Mouse (Mus musculus): ENCODE results near the gene Crtac1. TPM values are rescaled to one million over a fixed set of nuclear protein-coding genes. Genes with fewer than 3 reads are reported as not detected.

The Crtac1 gene
- total RNA-seq, 2 experiments from 2014 or later = 0.34 to 0.57 TPM

DNA sequence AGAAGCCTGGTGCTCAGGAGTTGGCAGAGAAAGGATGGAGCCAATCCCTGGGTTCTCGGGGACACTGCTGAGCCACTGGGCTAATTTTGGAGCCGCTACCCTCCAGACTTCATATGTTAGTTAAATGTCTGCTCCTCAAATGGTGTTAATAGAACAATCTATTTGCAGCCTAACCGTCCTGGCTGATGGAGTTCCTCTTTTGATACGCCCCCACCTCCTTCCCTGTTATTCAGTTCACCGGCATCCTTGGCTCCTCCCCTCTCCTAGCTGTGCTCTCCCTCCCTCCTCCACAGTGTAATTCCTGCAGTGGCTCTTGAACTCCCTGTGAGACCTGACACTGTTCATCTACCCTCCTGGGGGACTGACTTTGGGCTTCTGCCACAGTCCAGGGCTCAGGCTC lies 185.0 kb downstream of the Crtac1 start:
- DNase-seq (ENCODE audit: low spot score in 2 of 2) = no peak

DNA sequence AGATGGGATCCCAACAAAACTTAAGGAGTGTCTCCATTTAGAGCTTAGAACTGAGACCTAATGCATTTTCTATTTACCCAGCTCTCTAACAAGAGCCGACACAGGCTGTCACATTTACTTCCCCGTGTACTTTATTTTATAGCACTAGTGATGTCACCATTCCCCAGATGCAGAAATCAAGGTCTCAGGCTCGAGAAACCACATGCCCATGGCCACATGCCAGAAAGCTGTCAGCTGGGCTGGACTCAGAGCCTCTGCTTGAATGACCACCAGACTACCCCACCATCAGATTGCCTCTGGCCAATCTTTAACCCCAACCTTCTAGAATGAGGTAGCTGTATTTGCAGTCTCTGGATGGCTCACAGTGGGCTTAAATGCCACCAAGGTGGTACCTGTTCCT lies 188.2 kb downstream of the Crtac1 start:
- no peak for DNase-seq (ENCODE audit: low spot score in 2 of 2)

DNA sequence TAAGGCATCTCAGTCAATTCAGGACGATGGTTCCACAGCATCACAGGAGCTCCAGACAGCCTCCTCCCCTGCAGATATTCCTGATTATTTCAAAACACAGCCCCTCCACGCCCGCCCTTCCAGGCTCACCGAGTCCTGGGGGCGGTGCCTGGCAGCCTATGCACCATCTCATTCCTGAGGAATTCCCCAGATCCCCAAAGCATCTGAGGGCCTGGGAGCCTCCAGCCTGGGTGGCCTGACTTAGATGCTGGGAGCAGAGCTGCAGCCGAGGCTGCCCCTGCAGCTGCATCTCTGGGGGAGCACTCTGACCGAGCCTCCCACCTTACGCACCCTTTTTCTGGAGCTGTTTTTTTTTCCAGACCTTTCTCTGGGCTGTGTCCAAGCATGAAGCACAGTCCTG lies 190.7 kb downstream of the Crtac1 start:
- peak in 1 of 2 experiments; percentile 15 for DNase-seq (ENCODE audit: low spot score in 2 of 2)

DNA sequence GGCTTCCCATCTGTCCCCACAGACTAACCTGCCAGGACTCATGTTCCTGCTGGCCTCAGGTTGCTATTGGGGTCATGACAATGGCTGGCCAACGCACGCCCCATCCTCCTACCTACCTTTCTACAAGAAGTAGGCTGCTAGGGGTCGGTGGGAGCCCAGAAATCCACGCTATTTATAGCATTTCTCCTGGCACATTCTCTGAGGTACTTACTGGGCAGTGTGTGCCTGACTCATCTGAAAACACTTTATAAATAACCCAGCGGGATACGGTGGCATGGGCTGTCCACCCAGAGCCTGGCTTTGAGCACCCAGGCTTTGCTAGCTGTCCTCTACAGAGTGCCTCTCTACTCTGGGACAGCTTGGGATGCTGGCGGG lies 193.3 kb downstream of the Crtac1 start:
- no peak for DNase-seq (ENCODE audit: low spot score in 2 of 2)

DNA sequence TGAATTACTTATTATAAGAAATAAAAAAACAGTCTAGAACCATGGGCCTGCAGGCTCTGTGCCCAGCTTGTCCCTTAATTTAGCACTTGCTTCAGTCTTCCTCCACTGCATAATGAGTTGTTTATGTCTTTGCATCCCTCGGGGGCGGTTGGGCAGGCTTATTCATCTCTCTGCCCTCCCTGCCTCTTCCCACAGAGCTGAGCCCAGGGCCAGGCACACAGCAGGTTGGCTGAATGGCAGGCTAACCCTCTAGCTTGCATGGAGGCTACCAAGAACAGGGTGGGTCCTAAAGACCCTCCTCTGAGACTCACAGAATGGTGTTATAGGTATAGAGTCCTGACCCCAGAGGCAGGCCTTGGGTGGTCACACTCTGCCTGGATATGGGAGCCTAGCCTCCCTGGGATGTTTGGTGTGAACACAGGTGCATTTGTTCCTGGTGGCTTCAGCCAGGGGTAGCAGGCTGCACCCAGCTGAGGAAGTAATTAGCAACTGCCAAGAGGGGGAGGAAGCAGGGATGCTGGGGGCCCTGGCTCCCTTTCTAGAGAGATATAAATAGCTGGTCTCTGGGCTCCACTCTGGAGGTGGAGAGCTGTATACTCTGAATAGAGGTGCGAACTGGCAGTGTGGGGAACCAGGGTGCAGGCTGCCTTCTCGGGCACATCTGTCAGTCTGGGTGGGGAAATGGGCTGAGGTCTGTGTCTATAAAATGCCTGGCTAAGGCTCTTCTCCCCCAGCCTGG lies 193.8 kb downstream of the Crtac1 start:
- DNase-seq (ENCODE audit: low spot score in 2 of 2) = no peak

Small RNAs within 50 kb of the gene (microRNA-seq; reads per million reads assigned to microRNA genes)
- gene Gm26339 (not detected), gene Mir3085 (not detected)

Other genes with a start within 250 kb of the Crtac1 start
- gene Sfrp5, start 229.5 kb downstream of the Crtac1 start, total RNA-seq (2021) = 1 to 10 TPM; 4.5 to 4.8 TPM
- 1 to 10 TPM; 1.2 to 1.5 TPM for gene Golga7b, start 184.2 kb downstream of the Crtac1 start, total RNA-seq (2021)
- gene R3hcc1l, start 87.0 kb upstream of the Crtac1 start, total RNA-seq (2021) = 10 to 100 TPM; 15.0 to 16.7 TPM
- gene Loxl4, start 181.0 kb upstream of the Crtac1 start, total RNA-seq (2021) = 1 to 10 TPM; 1.5 to 2.4 TPM

Measured in gastrocnemius, postnatal 4 days (tissue).